Mouse (Mus musculus) heart, embryonic 14.5 days (tissue): ENCODE results near the gene Pfn4. TPM values are rescaled to one million over a fixed set of nuclear protein-coding genes. Genes with fewer than 3 reads are reported as not detected.
"Not testable (repeated sequence)": the region's sequence is repeated elsewhere in the genome, so short reads cannot be mapped to it uniquely, and the experiment has no call there.

Source experiments
- ATAC-seq: fragments of 200-750 bp; cut with Nextera tagmentation; 2 replicates; pipeline ENCODE4 v1.8.0; 2017; ENCODE audit warnings: low read depth, moderate TSS enrichment; ENCODE audit not compliant: insufficient number of reproducible peaks, insufficient read depth, low FRiP score
- H3K27ac ChIP-seq, 2 experiments: fragments of 200-500 bp in 1 of 2; fragments of 300-500 bp in 1 of 2; sonication (generic) in 1 of 2; replicated peaks in 1 of 2; 2 replicates each; pipeline ENCODE4 v1.5.1; 2012 to 2014; ENCODE audit warnings: low read depth in 2 of 2, low read length in 2 of 2, control low read depth in 1 of 2, mild to moderate bottlenecking in 1 of 2, mixed read lengths in 1 of 2; ENCODE audit not compliant: control insufficient read depth in 1 of 2, insufficient read depth in 1 of 2
- H3K27me3 ChIP-seq: fragments of 300-500 bp; sonication (generic); 2 replicates; pipeline ENCODE4 v1.6.1; 2014; ENCODE audit warnings: mild to moderate bottlenecking, low read length, control low read depth; ENCODE audit not compliant: control insufficient read depth, insufficient read depth
- H3K36me3 ChIP-seq: fragments of 300-500 bp; sonication (generic); 2 replicates; pipeline ENCODE4 v1.6.1; 2014; ENCODE audit warnings: mild to moderate bottlenecking, control low read depth, low read length, mixed read lengths; ENCODE audit not compliant: control insufficient read depth, insufficient read depth
- H3K4me1 ChIP-seq, 2 experiments: fragments of 200-500 bp in 1 of 2; fragments of 300-500 bp in 1 of 2; sonication (generic) in 1 of 2; 2 replicates each; pipeline ENCODE4 v1.6.1; 2012 to 2014; ENCODE audit warnings: low read length in 2 of 2, control low read depth in 1 of 2, mixed read lengths in 1 of 2; ENCODE audit not compliant: control insufficient read depth in 2 of 2, insufficient read depth in 2 of 2
- H3K4me2 ChIP-seq: fragments of 300-500 bp; sonication (generic); 2 replicates; pipeline ENCODE4 v1.6.1; 2014; ENCODE audit warnings: mild to moderate bottlenecking, low read length
- H3K4me3 ChIP-seq, 2 experiments: fragments of 200-500 bp in 1 of 2; fragments of 300-500 bp in 1 of 2; sonication (generic) in 1 of 2; 2 replicates each; pipeline ENCODE4 v1.5.1; 2012 to 2014; ENCODE audit warnings: low read length in 2 of 2, mild to moderate bottlenecking in 2 of 2, control low read depth in 1 of 2, low read depth in 1 of 2, moderate library complexity in 1 of 2; ENCODE audit not compliant: control insufficient read depth in 1 of 2, insufficient read depth in 1 of 2
- H3K9ac ChIP-seq: fragments of 300-500 bp; sonication (generic); 2 replicates; pipeline ENCODE4 v1.6.1; 2014; ENCODE audit warnings: mild to moderate bottlenecking, low read length
- H3K9me3 ChIP-seq: fragments of 300-500 bp; sonication (generic); 2 replicates; pipeline ENCODE4 v1.6.1; 2016; ENCODE audit warnings: low read length, control low read depth; ENCODE audit not compliant: control insufficient read depth
- WGBS: fragments of 180-500 bp; shearing (Covaris S2); extraction: QIAGEN DNeasy Blood & Tissue Kit; methylation state at CpG from one replicate; pipeline ENCODE4 v1.1.7; 2014; 5-methylcytosine and 5-hydroxymethylcytosine counted together
- polyA plus RNA-seq: library from polyadenylated mRNA; unstranded; fragments of >200 nt; fragmentation: Nextera tagmentation; extraction: Ambion mirVana; gene quantifications from 2 replicates; pipeline ENCODE4 v1.2.1, GENCODE M21; 2014

Pfn4 gene
- polyA plus RNA-seq, 1 experiment from 2014 or later, result 2.8 TPM

DNA sequence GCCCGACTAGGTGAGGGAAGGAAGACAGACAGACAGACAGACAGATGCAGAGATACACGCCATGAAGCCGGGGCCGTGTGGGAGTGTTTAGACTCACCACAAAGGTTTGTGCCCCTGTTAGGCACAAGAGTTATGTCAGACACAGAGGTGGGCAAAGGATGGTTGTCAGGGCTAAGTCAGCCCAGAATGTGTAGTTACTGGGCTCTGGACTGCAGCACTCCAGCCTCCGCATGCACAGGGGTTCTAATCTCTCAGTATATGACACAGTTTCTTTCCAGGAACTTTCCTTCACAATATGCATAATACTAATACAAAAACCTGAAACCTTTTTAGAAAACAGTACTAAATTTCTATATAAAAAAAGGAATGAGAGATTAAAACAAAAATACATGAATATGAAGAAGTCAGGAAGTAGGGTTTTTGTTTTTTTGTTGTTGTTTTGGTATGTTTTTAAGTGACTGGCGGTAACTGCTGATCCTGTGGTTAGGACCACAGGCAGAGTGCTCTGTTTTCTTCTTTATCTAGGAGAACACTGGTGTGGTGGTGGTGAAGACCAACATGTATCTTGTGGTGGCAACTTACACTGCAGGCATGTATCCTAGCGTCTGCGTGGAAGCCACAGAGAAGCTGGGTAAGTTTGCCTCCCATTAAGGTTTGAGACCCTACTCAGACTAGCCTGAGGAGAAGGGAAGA lies 6.2 kb downstream of the Pfn4 start:
- no peak for ATAC-seq
- Histone ChIP-seq H3K9ac (no peak overlapping the region), H3K4me1 (no peaks in the 10 kb centered on the region), H3K9me3 (no peaks in the 10 kb centered on the region), H3K27me3 (no peaks in the 10 kb centered on the region), H3K36me3 (no peaks in the 10 kb centered on the region), H3K4me2 (no peak overlapping the region), H3K4me3 (no peak overlapping the region), H3K27ac (no peak overlapping the region)
- 85% methylated on average over 8 of the region's 8 CpGs for WGBS

DNA sequence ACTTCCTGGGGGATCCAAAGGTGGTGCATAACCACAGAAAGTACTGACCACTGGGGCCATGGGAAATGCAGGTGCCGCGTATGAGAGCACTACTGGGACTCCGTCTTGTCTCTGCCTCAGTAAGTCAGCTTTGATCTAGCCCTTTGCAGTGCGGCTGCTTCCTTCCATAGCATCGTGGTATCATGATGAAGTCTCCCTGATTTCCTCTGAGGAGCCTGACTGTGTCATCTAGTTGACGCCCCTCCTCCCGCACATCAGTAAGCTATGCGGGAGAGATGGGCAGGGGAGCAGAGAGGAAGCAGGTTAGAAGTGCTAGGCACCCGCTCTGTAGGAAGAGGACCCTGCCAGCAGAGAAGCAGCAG lies 6.7 kb downstream of the Pfn4 start:
- H3K27me3 ChIP-seq, result no peaks in the 10 kb centered on the region
- no peak for ATAC-seq
- WGBS, result 63% methylated on average over 9 of the region's 9 CpGs
- H3K36me3 ChIP-seq, result no peaks in the 10 kb centered on the region
- H3K9me3 ChIP-seq, result no peaks in the 10 kb centered on the region
- H3K9ac ChIP-seq, result no peak overlapping the region
- H3K4me3 ChIP-seq, result no peak overlapping the region
- H3K4me2 ChIP-seq, result no peak overlapping the region
- H3K27ac ChIP-seq, result no peak overlapping the region
- no peaks in the 10 kb centered on the region for H3K4me1 ChIP-seq

- no peaks in the 10 kb centered on the region for H3K4me1 ChIP-seq
- no peak for ATAC-seq
- WGBS, result 70% methylated on average over 6 of the region's 6 CpGs
Observed at GRCm38 (mm10) chr12:4777734-4778133, 8.9 kb downstream of the Pfn4 start.

GRCm38 (mm10) chr12:4780245-4780644 lies 11.4 kb downstream of the Pfn4 start:
- H3K4me1 ChIP-seq, result no peaks in the 10 kb centered on the region
- H3K27me3 ChIP-seq, result no peaks in the 10 kb centered on the region
- no peaks in the 10 kb centered on the region for H3K36me3 ChIP-seq
- no peak overlapping the region for H3K4me3 ChIP-seq
- no peak for ATAC-seq
- H3K4me2 ChIP-seq, result no peak overlapping the region
- H3K9ac ChIP-seq, result no peak overlapping the region
- H3K9me3 ChIP-seq, result no peaks in the 10 kb centered on the region
- WGBS, result 55% methylated on average over 2 of the region's 2 CpGs
- no peak overlapping the region for H3K27ac ChIP-seq

More at GRCm38 (mm10) chr12:4777734-4778133, 8.9 kb downstream of the Pfn4 start:
- Histone ChIP-seq H3K9ac (no peak overlapping the region), H3K27ac (no peak overlapping the region), H3K9me3 (no peaks in the 10 kb centered on the region), H3K36me3 (no peaks in the 10 kb centered on the region), H3K4me3 (no peak overlapping the region), H3K27me3 (no peaks in the 10 kb centered on the region), H3K4me2 (no peak overlapping the region)

DNA sequence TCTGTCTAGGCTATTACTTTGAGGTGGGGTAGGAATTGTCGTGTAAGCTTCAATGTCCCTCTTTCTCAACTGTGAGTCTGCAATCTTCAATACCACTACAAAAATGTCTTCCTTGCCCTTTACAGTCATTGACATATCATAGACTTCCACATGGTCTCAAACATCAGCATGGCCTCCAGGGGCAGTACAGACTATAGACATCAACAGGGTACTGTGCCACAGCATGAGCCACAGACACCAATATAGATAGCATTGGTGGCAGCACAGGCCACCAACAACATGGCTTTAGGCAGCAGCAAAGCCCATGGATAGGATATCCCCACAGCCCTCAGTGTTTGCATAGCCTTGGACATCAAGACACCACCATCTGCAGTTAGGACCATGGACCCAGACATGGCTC lies 12.4 kb downstream of the Pfn4 start:
- Histone ChIP-seq H3K9ac (no peak overlapping the region), H3K4me1 (no peaks in the 10 kb centered on the region), H3K4me3 (no peak overlapping the region), H3K9me3 (no peaks in the 10 kb centered on the region), H3K27me3 (no peaks in the 10 kb centered on the region), H3K36me3 (no peaks in the 10 kb centered on the region), H3K4me2 (no peak overlapping the region), H3K27ac (no peak overlapping the region)
- no peak for ATAC-seq
- 79% methylated on average over 1 of the region's 1 CpGs for WGBS

GRCm38 (mm10) chr12:4781725-4782404 lies 13.0 kb downstream of the Pfn4 start:
- not testable (repeated sequence) for H3K9ac ChIP-seq, H3K27ac ChIP-seq, H3K4me2 ChIP-seq, H3K4me3 ChIP-seq, H3K4me1 ChIP-seq, H3K36me3 ChIP-seq, ATAC-seq, H3K27me3 ChIP-seq, H3K9me3 ChIP-seq
- WGBS, result 68% methylated on average over 9 of the region's 9 CpGs

DNA sequence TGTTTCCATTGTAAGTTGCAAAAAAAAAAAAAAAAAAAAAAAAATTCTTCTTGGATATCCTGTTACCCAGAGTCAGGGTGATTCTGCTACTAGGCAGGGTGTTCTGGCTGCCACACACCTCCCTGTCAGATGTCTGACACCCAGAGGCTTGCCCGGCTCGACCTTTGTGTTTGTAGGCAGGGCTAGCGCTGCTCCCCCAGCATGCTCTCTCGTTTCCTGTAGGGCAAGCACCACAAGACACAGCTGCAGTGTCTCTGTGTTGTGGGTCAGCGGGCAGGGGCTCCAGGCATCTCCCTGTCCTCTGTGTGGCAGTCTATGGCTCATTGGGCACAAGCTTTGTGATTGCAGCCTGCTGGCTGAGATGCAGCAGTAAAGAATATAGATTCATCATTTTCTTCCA lies 14.8 kb downstream of the Pfn4 start:
- Histone ChIP-seq H3K9me3 (no peaks in the 10 kb centered on the region), H3K4me3 (no peak overlapping the region), H3K36me3 (no peaks in the 10 kb centered on the region), H3K4me1 (no peaks in the 10 kb centered on the region), H3K4me2 (no peak overlapping the region), H3K27ac (no peak overlapping the region), H3K9ac (no peak overlapping the region), H3K27me3 (no peaks in the 10 kb centered on the region)
- ATAC-seq, result no peak
- WGBS, result 58% methylated on average over 5 of the region's 5 CpGs

- Histone ChIP-seq H3K4me2 (no peak overlapping the region), H3K9me3 (no peaks in the 10 kb centered on the region), H3K36me3 (no peaks in the 10 kb centered on the region), H3K27me3 (no peaks in the 10 kb centered on the region), H3K4me3 (no peak overlapping the region), H3K4me1 (no peaks in the 10 kb centered on the region), H3K27ac (no peak overlapping the region), H3K9ac (no peak overlapping the region)
- 56% methylated on average over 2 of the region's 2 CpGs for WGBS
- ATAC-seq, result no peak
Observed at GRCm38 (mm10) chr12:4784466-4784865, 15.6 kb downstream of the Pfn4 start.
